Mouse (Mus musculus) common myeloid progenitor, adult 5-6 weeks (primary cell): ENCODE measurements around the gene Celf1. TPM values are rescaled to one million over a fixed set of nuclear protein-coding genes. Genes with fewer than 3 reads are reported as not detected.

Source experiments
- ATAC-seq: replicated peaks from 2 replicates; pipeline ENCODE4 v1.8.0; 2016; ENCODE audit warnings: low read depth, mild to moderate bottlenecking, moderate TSS enrichment, inconsistent platforms; ENCODE audit not compliant: poor library complexity, severe bottlenecking
- total RNA-seq: library from RNA; stranded (forward); fragments of 200-1000, 187-1606 nt; gene quantifications from 2 replicates; pipeline ENCODE4 v1.2.3, GENCODE M21; 2017

The Celf1 gene
- total RNA-seq, 1 experiment from 2014 or later = 52.0 TPM

DNA sequence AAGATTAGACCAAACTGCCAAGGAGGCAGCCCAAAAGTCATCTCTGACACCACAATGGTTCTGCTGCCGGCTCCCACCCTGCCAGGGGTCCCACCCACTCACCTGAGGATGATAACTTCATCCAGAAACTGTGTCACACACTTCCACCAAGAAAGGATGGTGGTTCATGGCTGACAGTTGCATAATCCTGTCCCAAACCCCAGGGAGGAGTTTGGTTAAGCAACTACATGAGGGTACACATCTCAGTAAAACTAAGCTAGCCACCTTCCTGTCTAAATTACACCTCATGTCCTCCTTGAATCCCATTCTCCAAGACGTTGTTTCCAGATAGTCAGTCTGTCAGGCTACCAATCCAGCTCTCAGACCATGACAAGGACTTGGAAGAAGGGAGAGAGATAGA lies 7.9 kb upstream of the Celf1 start:
- no peak for ATAC-seq

DNA sequence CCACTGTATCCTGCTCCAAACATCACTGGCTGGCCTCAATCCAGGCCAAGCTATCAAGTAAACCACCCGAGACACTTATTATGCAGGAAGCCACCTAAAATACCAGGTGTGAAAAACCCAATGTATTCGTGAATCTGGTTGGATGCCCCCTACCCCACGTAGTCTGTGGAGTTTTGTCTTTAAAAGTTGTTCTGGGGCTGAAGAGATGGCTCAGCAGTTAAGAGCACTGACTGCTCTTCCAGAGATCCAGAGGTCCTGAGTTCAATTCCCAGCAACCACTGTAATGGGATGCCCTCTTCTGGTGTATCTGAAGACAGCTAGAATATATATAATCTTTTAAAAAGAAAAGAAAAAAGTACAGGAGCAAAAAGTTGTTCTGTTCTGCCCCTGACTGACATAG lies 1.8 kb upstream of the Celf1 start:
- no peak for ATAC-seq

DNA sequence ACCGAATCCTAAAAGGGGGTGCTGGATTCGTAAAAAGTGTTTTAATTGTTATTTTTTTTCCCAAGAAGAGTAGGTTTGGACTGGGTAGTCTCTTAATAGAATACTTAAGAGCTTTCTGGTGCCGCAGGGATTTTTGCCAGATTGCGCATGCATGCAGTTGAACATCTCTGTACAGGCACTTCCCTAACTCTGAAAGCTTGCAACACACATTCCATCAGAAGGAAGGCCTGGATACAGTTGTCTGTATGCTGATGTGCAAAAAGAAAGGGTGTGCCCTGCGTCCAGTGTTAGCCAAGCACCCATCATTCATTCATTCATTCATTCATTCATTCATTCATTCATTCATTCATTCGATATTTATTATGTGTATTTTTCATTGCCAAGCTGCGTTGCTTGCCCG lies 432 bp upstream of the Celf1 start:
- ATAC-seq = peak; percentile 36

DNA sequence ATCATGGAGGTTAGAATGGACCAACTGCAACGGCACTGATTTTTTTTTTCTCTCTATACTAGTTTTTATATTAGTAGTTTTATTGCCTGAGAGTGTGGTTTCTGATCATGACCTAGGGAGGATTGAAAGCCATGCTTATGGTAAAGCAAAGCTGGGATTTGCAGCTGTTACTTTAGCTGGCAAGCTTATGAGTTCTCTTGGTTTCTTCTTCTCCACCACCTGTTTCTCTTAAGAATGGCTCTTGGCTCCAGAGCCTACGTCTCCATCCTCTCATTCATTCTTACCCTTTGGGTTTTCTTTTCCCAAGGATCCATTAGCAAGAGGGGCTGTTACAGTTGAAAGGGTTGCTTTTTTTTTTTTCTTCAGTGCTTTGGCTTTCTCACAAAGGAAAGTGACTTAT lies 1.6 kb downstream of the Celf1 start:
- no peak for ATAC-seq

DNA sequence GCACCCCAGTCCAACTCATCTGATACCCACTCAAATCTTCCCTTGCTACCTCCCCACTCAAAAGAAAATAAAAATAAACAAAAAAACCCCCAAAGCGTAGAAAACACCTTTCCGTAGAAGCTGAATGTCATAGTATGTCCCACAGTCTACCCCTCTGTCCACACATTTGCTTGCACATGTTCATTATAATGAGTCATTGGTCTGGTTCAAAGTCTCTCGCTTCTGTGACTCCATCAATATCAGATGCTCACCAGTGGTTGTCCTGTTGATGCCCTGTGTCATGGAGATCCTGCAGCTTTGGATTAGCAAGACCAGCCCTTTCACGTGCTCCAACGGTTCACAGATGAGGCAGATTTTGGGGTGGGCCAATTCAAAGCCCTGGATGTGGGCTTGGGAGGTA lies 10.0 kb downstream of the Celf1 start:
- ATAC-seq = no peak

DNA sequence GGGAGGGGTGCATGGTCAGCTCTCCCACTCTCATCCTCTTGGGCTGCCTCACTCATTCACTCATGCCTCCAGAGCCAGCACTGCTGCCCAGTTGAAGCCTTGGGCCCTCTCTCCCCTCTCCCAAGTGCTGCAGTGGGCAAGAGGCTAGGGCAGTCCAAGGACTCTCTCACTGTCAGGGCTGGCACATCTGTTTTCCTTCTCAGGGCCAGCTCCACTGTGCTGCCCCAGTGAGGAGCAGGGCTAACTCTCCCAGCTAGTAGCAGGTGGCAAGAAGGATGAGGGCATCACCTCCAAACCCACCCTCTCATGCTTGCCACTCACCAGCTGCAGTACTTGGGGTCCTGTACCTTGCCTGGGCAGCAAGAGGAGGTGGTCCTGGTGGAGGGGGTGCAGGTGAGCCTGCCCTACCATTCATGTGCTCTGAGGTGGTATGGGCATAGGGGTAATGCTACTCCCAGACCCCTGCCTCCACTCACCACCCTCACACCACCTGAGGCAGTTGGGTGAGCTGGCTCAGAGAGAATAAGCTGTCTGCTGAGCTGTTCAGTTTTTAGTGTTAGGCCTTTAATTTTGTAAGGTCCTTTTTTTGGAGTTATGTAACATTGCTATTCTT lies 10.5 kb downstream of the Celf1 start:
- no peak for ATAC-seq

DNA sequence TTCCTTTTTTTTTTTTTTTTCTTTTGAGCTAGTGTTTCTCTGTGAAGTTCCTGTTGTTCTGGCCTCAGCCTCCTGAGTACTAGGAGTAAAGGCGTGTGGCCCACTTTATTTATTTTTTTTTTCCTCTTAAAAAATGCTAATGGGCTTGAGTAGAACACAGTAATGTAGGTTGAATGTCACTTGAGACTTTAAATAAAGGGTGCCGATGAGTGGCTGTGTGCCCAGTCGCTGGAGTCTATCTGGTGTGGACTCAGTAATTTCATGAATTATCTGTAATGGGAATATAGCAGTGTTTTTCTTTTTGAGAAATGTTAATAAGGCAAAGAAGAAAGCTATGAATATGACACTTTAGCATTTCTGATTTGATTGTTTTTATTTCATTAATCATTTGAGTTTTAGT lies 13.3 kb downstream of the Celf1 start:
- no peak for ATAC-seq

DNA sequence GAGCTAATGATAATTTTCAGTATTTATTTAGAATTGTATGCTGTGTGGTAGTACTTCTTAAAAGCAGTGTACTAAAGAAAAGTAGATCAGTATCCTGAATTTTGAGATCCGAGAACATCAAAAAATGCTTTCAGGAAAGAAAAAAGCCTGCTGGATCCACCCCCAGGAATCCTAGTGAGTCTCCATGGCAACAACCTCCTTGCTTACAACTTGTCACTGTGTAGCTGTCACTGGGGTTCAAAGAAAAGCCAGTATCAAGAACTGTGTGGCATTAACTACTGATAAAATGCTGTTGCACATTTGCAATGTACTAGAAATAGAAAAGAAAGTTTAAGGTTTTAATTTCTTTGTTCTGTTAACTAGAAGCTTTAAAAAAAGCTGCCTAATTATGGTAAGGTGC lies 15.9 kb downstream of the Celf1 start:
- ATAC-seq = no peak

DNA sequence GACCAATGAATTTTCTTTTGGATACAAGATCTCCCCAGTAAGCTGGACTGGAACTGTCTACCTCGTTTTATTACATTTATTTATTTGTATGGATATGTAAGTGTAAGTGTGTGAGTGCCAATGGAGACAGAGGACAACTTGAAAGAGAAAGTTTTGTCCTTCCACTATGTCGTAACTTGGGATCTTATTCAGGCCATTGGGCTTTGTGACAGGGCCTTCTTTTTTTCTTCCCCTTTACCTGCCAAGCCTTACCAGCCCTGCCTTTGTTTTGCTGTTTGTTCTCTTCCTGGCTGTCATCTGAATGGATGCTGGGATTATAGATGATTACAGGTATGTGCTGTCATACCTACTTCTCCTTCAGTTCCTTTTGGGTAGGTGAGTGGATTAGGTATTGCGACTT lies 18.7 kb downstream of the Celf1 start:
- ATAC-seq = no peak

DNA sequence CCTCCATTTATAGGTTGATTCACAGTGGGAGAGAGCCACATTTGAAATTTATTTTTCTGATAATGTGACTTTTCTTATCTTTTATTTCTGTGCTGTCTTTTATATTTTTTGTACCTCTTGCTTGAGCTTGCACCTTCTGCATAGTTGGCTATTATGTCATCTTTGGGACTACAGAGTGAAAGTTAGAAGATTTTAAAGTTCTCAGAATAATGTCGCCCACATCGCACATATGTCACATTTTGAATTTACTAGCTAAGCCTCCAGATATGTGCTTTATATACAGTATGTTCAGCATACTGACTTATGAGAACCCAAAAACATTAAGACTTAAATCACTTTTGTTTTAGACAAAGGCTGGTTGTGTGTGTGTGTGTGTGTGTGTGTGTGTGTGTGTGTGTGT lies 19.8 kb downstream of the Celf1 start:
- ATAC-seq = no peak

DNA sequence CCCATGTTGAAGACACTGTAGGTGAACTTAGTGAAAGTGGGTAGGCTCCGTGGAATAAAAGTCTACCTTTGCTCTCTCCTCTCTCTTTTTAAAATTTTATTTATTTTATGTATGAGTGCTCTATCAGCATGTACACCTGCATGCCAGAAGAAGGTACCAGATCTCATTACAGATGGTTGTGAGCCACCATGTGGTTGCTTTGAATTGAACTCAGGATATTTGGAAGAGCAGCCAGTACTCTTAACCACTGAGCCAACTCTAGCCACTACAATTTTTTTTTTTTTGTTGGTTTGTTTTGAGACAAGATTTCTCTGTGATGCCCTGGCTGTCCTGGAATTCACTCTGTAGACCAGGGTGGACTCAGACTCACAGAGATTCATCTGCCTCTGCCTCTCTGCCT lies 23.1 kb downstream of the Celf1 start:
- no peak for ATAC-seq

DNA sequence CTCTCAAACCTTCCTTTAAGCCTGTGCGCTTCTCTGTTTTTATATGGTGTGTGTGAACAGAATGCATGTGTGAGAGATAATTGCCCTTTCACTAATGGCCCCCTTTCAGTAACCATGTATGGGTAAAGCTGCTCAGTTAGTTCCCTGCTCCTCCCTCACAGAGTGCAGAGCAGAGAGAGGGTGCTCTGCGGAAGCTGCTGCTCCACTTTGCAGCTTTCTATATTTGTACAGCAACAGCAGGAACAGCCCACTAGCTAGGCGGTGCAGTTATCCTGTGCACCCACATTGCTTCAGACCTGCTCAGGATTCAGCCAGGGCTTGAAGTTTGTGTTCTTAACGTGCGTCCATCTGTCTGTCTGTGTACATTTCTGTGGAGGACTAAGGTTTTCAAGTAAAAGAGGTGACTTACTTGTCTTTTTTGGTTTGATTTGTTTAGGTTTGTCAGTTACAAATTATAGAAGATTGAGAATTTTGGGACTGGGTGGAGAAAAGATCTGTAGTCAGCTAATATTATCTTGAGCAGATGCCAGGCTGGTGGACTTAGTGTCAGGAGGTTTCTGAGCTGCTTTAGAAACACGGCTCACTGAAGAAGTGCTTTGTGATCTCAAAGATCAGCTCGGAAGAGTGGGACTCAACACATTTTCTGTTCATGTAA lies 24.8 kb downstream of the Celf1 start:
- ATAC-seq = peak; percentile 65

DNA sequence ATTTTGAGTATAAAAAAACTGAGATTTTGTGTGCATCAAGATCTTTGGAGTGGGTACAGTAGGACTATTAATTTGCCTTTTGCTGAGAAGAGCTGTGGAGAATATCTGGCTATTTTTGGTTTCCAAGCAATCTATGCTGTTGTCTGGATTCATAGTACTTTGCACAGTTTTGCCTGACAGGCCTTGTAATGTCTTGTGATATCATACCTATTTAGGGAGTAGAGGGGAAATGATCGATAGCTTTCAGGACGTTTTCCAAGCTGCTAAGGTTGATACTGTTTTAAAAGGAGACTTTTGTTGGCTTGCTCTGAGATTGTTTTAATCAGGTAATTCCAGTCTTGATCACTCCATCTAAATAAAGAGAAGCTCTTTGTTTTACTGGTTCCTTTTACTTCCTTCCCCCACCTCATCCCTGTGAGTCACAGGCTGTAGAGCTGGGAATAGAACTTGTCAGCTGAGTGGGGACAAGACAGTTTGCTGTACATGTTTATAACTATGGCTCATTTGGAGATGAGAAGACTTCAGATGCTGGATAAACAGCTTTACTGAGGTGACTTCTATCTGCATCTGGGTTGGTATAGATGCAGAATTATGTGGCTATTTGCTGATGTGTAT lies 25.4 kb downstream of the Celf1 start:
- no peak for ATAC-seq

DNA sequence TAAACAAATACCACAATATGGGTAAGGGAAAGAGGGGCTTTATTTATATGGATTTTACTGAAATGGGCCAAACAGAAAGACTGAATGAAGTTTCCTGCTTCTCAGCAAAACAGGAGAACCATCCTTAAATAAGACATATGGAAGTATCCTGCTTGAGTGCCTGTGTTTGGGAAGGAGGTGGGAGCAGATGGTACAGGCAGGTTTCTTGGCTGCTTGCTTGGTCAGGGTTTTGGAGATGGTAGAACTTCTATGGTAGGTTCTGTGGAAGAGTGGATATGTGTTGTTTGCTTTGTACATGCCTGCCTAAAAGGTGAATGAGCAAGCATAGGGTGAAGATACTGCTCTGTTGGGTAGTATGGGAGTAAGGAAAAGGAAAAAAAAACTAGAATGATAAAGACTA lies 30.4 kb downstream of the Celf1 start:
- ATAC-seq = no peak

DNA sequence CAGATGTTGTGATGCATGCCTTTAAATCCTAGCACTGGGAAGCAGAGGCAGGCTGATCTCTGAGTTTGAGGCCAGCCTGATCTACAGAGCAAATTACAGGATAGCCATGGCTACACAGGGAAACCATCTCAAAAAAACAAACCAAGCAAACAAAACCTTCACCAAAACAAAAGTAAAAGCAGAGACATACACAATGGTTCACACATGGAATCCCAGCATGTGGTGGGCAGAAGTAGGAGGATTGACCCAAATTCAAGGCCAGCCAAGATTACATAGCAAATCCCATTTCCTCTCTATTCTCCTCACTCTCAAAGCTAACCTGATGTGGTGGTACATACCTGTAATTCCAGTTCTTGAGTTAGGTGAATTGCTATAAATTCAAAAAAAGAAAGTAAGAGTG lies 33.9 kb downstream of the Celf1 start:
- ATAC-seq = no peak

DNA sequence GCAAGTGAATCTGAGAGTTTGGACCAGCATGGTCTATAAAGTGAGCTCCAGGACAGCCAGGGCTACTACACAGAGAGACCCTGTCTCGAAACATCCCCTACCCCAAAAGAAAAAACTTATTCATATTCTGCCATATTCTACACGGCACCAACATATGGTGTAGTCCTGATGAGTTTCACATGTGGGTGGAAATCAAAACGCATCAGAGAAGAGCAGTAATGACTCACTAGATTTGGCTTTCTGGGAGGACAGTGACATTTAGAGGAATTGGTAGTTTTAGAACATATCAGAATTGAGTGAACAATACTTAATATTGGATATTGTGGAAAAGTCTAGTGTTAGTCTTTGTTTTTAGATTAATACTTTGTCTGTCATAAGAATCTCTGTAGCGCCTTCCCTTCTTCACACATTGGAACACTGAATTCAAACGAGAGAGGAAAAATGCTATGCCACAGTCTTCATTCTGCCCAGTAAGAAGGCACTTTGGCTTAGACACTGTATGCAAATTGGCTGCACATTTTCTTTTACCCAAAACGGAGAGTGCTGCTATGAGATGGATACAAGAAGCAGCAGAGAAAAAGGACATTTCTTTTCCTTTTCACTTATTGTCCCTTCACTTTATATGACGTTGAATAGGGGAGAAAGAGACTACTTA lies 35.1 kb downstream of the Celf1 start:
- no peak for ATAC-seq

DNA sequence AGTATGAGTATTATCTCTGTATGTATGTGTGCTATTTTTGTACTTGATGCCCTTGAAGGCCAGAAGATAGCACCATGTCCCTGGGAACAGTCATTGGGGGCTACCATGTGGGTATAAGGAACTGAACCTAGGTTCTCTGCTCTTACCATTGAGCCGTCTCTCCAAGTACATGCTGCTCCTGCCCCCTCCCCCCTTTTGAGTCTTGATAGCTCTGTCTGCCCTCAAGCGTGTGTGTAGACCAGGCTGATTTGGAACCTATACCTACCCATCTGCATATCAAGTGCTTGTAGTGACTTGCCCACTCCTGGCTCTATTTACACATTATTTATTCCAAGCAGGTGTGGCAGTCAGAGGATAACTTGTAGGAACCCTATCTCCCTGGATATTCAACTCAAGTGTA lies 36.4 kb downstream of the Celf1 start:
- no peak for ATAC-seq

DNA sequence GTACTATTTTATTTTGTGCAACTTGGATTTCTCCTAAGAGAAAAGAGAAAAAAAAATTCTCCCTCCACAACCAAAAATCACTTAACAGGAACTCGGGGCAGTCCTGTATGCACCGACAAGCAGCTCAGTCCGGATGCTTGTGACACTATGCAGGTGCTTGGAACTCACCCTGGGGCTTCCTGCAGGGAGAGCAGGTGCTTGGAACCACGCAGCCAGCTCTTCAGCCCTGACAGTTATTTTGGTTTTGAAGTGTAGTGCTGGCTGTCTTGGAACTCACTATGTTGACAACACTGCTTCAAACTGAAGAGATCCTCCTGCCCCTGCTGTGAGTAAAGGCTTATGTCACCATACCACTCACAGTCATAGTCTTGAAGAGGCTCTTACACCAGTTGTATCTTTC lies 37.1 kb downstream of the Celf1 start:
- no peak for ATAC-seq

DNA sequence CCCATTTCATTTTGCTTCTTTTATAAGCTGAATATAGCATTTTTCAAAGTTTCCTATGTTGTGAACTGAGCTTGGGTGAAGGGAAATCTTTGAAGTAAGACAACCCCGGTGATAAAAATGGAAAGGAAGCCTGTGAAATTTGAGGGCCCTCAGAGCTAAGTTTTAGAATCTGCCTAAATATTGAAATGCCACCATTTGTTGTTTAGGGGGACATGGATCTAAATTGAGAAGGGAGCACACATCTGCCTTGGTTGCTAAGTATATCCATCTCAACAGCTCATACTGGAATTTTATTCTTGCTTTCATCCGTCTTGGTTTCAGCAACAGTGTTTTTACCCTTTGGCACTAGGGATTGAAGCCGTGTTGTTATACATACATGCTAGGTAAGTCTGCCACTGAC lies 45.9 kb downstream of the Celf1 start:
- ATAC-seq = no peak

DNA sequence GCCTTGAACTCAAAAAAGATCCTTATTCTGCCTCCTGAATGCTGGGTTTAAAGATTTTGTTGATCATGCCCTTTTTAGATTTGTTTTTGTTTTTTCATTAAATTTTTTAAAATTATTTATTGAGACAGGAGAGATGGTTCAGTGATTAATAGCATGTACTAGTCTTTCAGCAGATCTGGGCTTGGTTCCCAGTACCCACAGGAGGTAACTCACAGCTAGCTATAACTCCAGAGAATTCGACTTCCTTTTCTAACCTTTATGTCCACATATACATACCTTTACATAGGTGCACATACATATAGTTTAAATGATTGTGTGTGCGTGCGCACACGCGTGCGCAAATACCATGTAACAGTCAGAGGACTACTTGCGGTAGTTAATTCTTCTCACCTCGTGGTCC lies 68.4 kb downstream of the Celf1 start:
- ATAC-seq = no peak

DNA sequence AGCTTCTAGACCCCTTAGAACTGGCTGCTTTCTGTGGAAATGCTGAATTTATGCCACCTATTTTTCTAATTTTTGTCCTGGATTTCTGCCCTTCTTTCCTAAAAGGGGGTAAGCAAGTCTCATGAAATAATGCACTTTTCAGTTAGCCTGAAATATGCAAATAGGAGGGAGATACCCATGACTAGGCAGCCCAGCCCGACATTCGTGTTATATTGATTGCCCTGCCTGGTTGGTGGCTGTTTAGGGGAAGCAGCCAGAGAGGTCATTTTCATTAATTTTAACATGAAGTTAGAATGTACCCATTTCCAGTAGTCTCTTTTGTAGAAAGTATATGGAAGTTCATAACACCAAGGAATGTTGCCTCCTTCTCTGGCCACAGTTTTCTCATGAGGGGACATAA lies 73.7 kb downstream of the Celf1 start:
- ATAC-seq = no peak
